Mouse (Mus musculus) MEL (cell line): Measurements from ENCODE around the gene Galnt3. TPM values are rescaled to one million over a fixed set of nuclear protein-coding genes. Genes with fewer than 3 reads are reported as not detected.

ENCODE experiments used
- DNase-seq: peaks from one replicate; pipeline ENCODE4 v3.0.0; 2011; ENCODE audit warnings: low read depth, low spot score
- H3K27ac ChIP-seq: 2 replicates; pipeline ENCODE4 v1.5.1; 2012; ENCODE audit warnings: low read depth, mild to moderate bottlenecking, control low read depth, low read length, moderate library complexity; ENCODE audit not compliant: control insufficient read depth
- H3K27me3 ChIP-seq, 2 experiments: fragments of 150-350 bp in 1 of 2; sonication (generic) in 1 of 2; 2 replicates each; pipeline ENCODE4 v1.6.1; 2012; ENCODE audit warnings: low read length in 2 of 2, mild to moderate bottlenecking in 2 of 2, improper control_type of control experiment in 1 of 2, moderate library complexity in 1 of 2; ENCODE audit not compliant: insufficient read depth in 2 of 2, control insufficient read depth in 1 of 2
- H3K36me3 ChIP-seq, 2 experiments: 2 replicates each; pipeline ENCODE4 v1.6.1; 2012 to 2014; ENCODE audit warnings: low read length in 2 of 2, improper control_type of control experiment in 1 of 2, inconsistent platforms in 1 of 2, mild to moderate bottlenecking in 1 of 2; ENCODE audit not compliant: insufficient read depth in 2 of 2, control insufficient read depth in 1 of 2
- H3K4me1 ChIP-seq, 2 experiments: fragments of 150-350 bp in 1 of 2; sonication (generic) in 1 of 2; 2 replicates each; pipeline ENCODE4 v1.6.1; 2012; ENCODE audit warnings: low read length in 2 of 2, improper control_type of control experiment in 1 of 2, mild to moderate bottlenecking in 1 of 2; ENCODE audit not compliant: insufficient read depth in 2 of 2, control insufficient read depth in 1 of 2
- H3K4me3 ChIP-seq, 2 experiments: fragments of 150-350 bp in 1 of 2; sonication (generic) in 1 of 2; 2 replicates each; pipeline ENCODE4 v1.5.1; 2012; ENCODE audit warnings: low read depth in 2 of 2, low read length in 2 of 2, mild to moderate bottlenecking in 2 of 2, moderate library complexity in 2 of 2, control low read depth in 1 of 2, improper control_type of control experiment in 1 of 2; ENCODE audit not compliant: control insufficient read depth in 1 of 2, insufficient read depth in 1 of 2
- H3K79me2 ChIP-seq: 2 replicates; pipeline ENCODE4 v1.6.1; 2012; ENCODE audit warnings: mild to moderate bottlenecking, low read length, moderate library complexity; ENCODE audit not compliant: control insufficient read depth, poor library complexity, insufficient read depth
- H3K9ac ChIP-seq: 2 replicates; pipeline ENCODE4 v1.6.1; 2012; ENCODE audit warnings: low read depth, mild to moderate bottlenecking, control low read depth, low read length, moderate library complexity; ENCODE audit not compliant: control insufficient read depth, poor library complexity, severe bottlenecking
- H3K9me3 ChIP-seq: fragments of 150-350 bp; sonication (generic); replicated peaks from 2 replicates; pipeline ENCODE4 v1.6.1; 2012; ENCODE audit warnings: mild to moderate bottlenecking, low read length, improper control_type of control experiment, moderate library complexity; ENCODE audit not compliant: insufficient read depth
- CHD2 ChIP-seq: IDR thresholded peaks from 2 replicates; pipeline ENCODE4 v1.6.1; 2011; ENCODE audit warnings: low read length, improper control_type of control experiment
- CTCF ChIP-seq, 3 experiments: IDR thresholded peaks in 2 of 3; conservative IDR thresholded peaks in 1 of 3; 2 replicates each; pipeline ENCODE4 v1.5.1; 2011 to 2012; ENCODE audit warnings: low read length in 3 of 3, low read depth in 2 of 3, mild to moderate bottlenecking in 2 of 3, improper control_type of control experiment in 1 of 3, inconsistent platforms in 1 of 3, mixed read lengths in 1 of 3, moderate library complexity in 1 of 3; ENCODE audit not compliant: control insufficient read depth in 1 of 3, insufficient read depth in 1 of 3, poor library complexity in 1 of 3, severe bottlenecking in 1 of 3
- E2F4 ChIP-seq: IDR thresholded peaks from 2 replicates; pipeline ENCODE4 v1.6.1; 2011; ENCODE audit warnings: low read depth, low read length, improper control_type of control experiment, borderline replicate concordance
- GABPA ChIP-seq: IDR thresholded peaks from 2 replicates; pipeline ENCODE4 v1.6.1; 2012; ENCODE audit warnings: low read depth, mild to moderate bottlenecking, inconsistent platforms, low read length, improper control_type of control experiment, moderate library complexity
- HCFC1 ChIP-seq: IDR thresholded peaks from 2 replicates; pipeline ENCODE4 v1.6.1; 2012; ENCODE audit warnings: low read depth, mild to moderate bottlenecking, inconsistent platforms, low read length, improper control_type of control experiment, moderate library complexity
- JUND ChIP-seq: IDR thresholded peaks from 2 replicates; pipeline ENCODE4 v1.6.1; 2011; ENCODE audit warnings: low read depth, mild to moderate bottlenecking, improper control_type of control experiment, low read length
- KAT2A ChIP-seq: conservative IDR thresholded peaks from 2 replicates; pipeline ENCODE4 v1.6.1; 2012; ENCODE audit warnings: low read depth, low read length, improper control_type of control experiment, inconsistent platforms
- MAFK ChIP-seq: IDR thresholded peaks from 2 replicates; pipeline ENCODE4 v1.6.1; 2011; ENCODE audit warnings: low read depth, mild to moderate bottlenecking, low read length, improper control_type of control experiment, borderline replicate concordance
- MAZ ChIP-seq: IDR thresholded peaks from 2 replicates; pipeline ENCODE4 v1.6.1; 2012; ENCODE audit warnings: low read depth, mild to moderate bottlenecking, inconsistent platforms, low read length, improper control_type of control experiment
- MXI1 ChIP-seq: IDR thresholded peaks from 2 replicates; pipeline ENCODE4 v1.6.1; 2011; ENCODE audit warnings: mild to moderate bottlenecking, low read depth, low read length, improper control_type of control experiment
- NELFE ChIP-seq: IDR thresholded peaks from 2 replicates; pipeline ENCODE4 v1.6.1; 2011; ENCODE audit warnings: low read depth, low read length, improper control_type of control experiment
- NRF1 ChIP-seq: IDR thresholded peaks from 2 replicates; pipeline ENCODE4 v1.6.1; 2014; ENCODE audit warnings: low read depth, mild to moderate bottlenecking, inconsistent platforms, low read length, improper control_type of control experiment, moderate library complexity; ENCODE audit not compliant: poor library complexity, insufficient read depth, severe bottlenecking
- POLR2A ChIP-seq, 2 experiments: IDR thresholded peaks; 2 replicates each; pipeline ENCODE4 v1.6.1; 2011 to 2012; ENCODE audit warnings: low read length in 2 of 2, mild to moderate bottlenecking in 2 of 2, control low read depth in 1 of 2, improper control_type of control experiment in 1 of 2, low read depth in 1 of 2, moderate library complexity in 1 of 2; ENCODE audit not compliant: control insufficient read depth in 1 of 2, insufficient read depth in 1 of 2, poor library complexity in 1 of 2
- POLR2AphosphoS5 ChIP-seq: IDR thresholded peaks from 2 replicates; pipeline ENCODE4 v1.6.1; 2012; ENCODE audit warnings: low read depth, borderline replicate concordance, mild to moderate bottlenecking, inconsistent platforms, low read length, moderate library complexity, mixed read lengths
- SMC3 ChIP-seq: IDR thresholded peaks from 2 replicates; pipeline ENCODE4 v1.6.1; 2011; ENCODE audit warnings: low read depth, low read length, improper control_type of control experiment
- TAL1 ChIP-seq: IDR thresholded peaks from 2 replicates; pipeline ENCODE4 v1.6.1; 2012; ENCODE audit warnings: mild to moderate bottlenecking, inconsistent platforms, low read length, moderate library complexity, mixed read lengths
- TBP ChIP-seq: IDR thresholded peaks from 2 replicates; pipeline ENCODE4 v1.8.0; 2011; ENCODE audit warnings: low read depth, low read length, improper control_type of control experiment
- USF1 ChIP-seq: IDR thresholded peaks from 2 replicates; pipeline ENCODE4 v1.6.1; 2014; ENCODE audit warnings: low read depth, mild to moderate bottlenecking, inconsistent platforms, low read length, improper control_type of control experiment, moderate library complexity
- ZKSCAN1 ChIP-seq: IDR thresholded peaks from 2 replicates; pipeline ENCODE4 v1.6.1; 2012; ENCODE audit warnings: low read depth, mild to moderate bottlenecking, inconsistent platforms, low read length, improper control_type of control experiment, moderate library complexity
- polyA plus RNA-seq, 2 experiments: library from polyadenylated mRNA; stranded (reverse) in 1 of 2; unstranded in 1 of 2; fragments of >175 nt in 1 of 2; fragments of >200 nt in 1 of 2; gene quantifications; 2 replicates each; pipeline versions ENCODE4 v1.2.1 to v1.2.4; 2012; ENCODE audit warnings: low replicate concordance in 2 of 2, low read depth in 1 of 2; ENCODE audit not compliant: insufficient read length in 2 of 2, insufficient read depth in 1 of 2, missing spikeins in 1 of 2
- total RNA-seq: library from RNA; depleted of rRNA; stranded (reverse); fragments of 300-350 nt; gene quantifications from 2 replicates; pipeline ENCODE4 v1.2.3, GENCODE M21; 2012; rRNA removed

The Galnt3 gene
- not detected in 2 replicates for total RNA-seq
- polyA plus RNA-seq = not detected

DNA sequence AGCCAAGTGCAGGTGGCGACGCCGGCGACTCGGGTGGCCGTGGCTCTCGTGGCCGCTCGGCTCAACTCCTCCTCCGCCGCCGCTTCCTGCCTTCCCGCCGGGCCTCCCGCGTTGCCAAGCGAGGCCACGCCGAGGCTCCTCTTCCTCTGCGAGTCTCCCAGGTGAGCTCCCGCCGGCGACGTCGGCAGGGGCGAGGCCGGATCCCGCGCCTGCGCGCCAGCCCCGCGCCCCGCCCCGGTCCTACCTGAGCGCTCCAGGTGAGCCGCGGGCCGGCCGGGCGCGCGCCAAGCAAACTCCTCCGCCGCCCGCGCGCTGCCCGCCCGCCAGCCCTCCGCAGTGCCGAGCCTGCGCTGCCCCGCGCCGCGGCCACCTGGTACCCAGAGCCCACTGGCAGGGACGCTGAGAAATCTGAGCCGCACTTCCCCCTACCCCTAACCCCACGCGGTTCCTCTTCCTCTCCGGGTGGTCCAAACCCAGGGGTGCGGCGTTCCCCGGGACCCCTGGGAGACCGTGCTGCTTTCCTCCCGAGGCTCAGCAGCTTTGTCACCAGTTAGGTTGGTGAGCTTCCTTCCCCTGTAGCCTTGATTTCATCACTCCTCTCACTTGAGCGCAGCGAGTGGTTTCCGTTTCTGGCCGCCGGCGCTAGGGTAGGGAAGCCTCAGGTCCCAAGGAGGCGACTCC is at the start of gene Galnt3:
Galnt3 (minus strand) TSS at position 404 of the 681 bp plus-strand sequence.
- TF ChIP-seq NRF1 (no peak), HCFC1 (no peak), POLR2A (IDR thresholded peaks at IDR 0.05; ENCODE audit: control insufficient read depth in 1 of 2, insufficient read depth in 1 of 2, low read depth in 1 of 2, low read length in 2 of 2, poor library complexity in 1 of 2) (no peak), SMC3 (no peak), JUND (no peak), MAFK (no peak), E2F4 (no peak), MXI1 (no peak), TAL1 (no peak), ZKSCAN1 (no peak), TBP (no peak)
- TF ChIP-seq, all 39 proteins: peak for 0
- no peaks in the 10 kb centered on the region for H3K9me3 ChIP-seq
- H3K36me3 ChIP-seq = no peaks in the 10 kb centered on the region
- no peaks in the 10 kb centered on the region for H3K79me2 ChIP-seq
- H3K27me3 ChIP-seq = no peaks in the 10 kb centered on the region
- no peak within 1 kb of the TSS for H3K9ac ChIP-seq
- no peak within 1 kb of the TSS for H3K4me3 ChIP-seq
- no peak for DNase-seq
- no peak within 1 kb of the TSS for H3K27ac ChIP-seq
- no peaks in the 10 kb centered on the region for H3K4me1 ChIP-seq

DNA sequence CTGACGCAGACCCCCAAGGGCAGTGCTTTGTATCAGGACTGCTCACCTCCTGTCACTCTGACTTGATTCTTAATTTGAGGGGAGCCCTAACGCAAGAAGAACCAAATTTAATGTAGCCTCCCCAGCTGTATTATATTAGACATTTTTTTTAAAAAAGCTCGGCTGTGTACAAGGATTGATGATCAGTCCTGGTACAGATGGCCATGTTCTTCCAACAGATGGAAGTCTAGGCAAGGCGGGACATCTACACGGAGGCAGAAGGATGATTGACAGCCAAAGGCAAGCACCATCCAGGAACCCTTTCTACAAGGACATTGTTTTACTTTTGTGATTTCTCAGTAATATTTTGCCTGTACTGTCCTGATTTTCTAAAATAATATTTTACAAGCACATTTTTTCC is 48.3 kb upstream of the Galnt3 start:
- H3K27me3 ChIP-seq = no peaks in the 10 kb centered on the region
- TF ChIP-seq GABPA = no peak
- TF ChIP-seq KAT2A = no peak
- TF ChIP-seq POLR2AphosphoS5 = no peak
- TF ChIP-seq MAZ = no peak
- TF ChIP-seq CTCF (IDR thresholded peaks at IDR 0.05 in 2 of 3, conservative IDR thresholded peaks at IDR 0.05 in 1 of 3; ENCODE audit: control insufficient read depth in 1 of 3, insufficient read depth in 1 of 3, low read depth in 2 of 3, low read length in 3 of 3, poor library complexity in 1 of 3, severe bottlenecking in 1 of 3) = no peak
- no peak for TF ChIP-seq POLR2A (IDR thresholded peaks at IDR 0.05; ENCODE audit: control insufficient read depth in 1 of 2, insufficient read depth in 1 of 2, low read depth in 1 of 2, low read length in 2 of 2, poor library complexity in 1 of 2)
- TF ChIP-seq USF1 = no peak
- TF ChIP-seq NRF1 = no peak
- no peak for TF ChIP-seq NELFE
- no peak for TF ChIP-seq CHD2
- TF ChIP-seq JUND = no peak
- no peak for TF ChIP-seq HCFC1
- no peak for TF ChIP-seq TAL1
- TF ChIP-seq, all 39 proteins: peak for 0
- no peaks in the 10 kb centered on the region for H3K79me2 ChIP-seq
- no peak overlapping the region for H3K9ac ChIP-seq
- H3K9me3 ChIP-seq = no peaks in the 10 kb centered on the region
- H3K4me3 ChIP-seq = no peak overlapping the region
- no peak for DNase-seq
- H3K36me3 ChIP-seq = no peaks in the 10 kb centered on the region
- H3K4me1 ChIP-seq = no peaks in the 10 kb centered on the region
- H3K27ac ChIP-seq = no peak overlapping the region
